Mouse (Mus musculus) heart, adult 10 weeks (tissue): Measurements from ENCODE around the gene Lipn. TPM values are rescaled to one million over a fixed set of nuclear protein-coding genes. Genes with fewer than 3 reads are reported as not detected.

Experiments used
- polyA plus RNA-seq: library from polyadenylated mRNA; stranded (reverse); fragments of 350-450 nt; fragmentation: Illumina TruSeq; extraction: RNeasy Lipid Tissue Mini Kit (QIAGEN cat#74804); gene quantifications from one replicate; pipeline ENCODE4 v1.2.3, GENCODE M21; 2014; ENCODE audit warnings: low read depth, low replicate concordance

Gene Lipn
- polyA plus RNA-seq: not detected

GRCm38 (mm10) chr19:34066779-34067472 is at the start of gene Lipn:
TSS of gene Lipn (plus strand) at chr19:34067358.

GRCm38 (mm10) chr19:34100633-34101032 is 33.5 kb downstream of the Lipn start, which contains the start of gene Lipm:
TSS of gene Lipm (plus strand) at chr19:34100933.

Other genes with a start within 250 kb of the Lipn start
- gene Lipf, start 106.2 kb upstream of the Lipn start, polyA plus RNA-seq: not detected
- not detected for gene Lipk, start 59.1 kb upstream of the Lipn start, polyA plus RNA-seq
- gene Lipm, start 33.6 kb downstream of the Lipn start, polyA plus RNA-seq: not detected
- gene Ankrd22, start 98.7 kb downstream of the Lipn start, polyA plus RNA-seq: not detected
- 2.9 TPM for gene Stambpl1, start 124.9 kb downstream of the Lipn start, polyA plus RNA-seq
- gene Acta2, start 188.2 kb downstream of the Lipn start, polyA plus RNA-seq: 296 TPM
- 25.2 TPM for gene Fas, start 223.3 kb downstream of the Lipn start, polyA plus RNA-seq